Mouse (Mus musculus) heart, embryonic 12.5 days (tissue): Measurements from ENCODE around the gene Tmod2. TPM values are rescaled to one million over a fixed set of nuclear protein-coding genes. Genes with fewer than 3 reads are reported as not detected.

Experiments used
- ATAC-seq: fragments of 200-750 bp; cut with Nextera tagmentation; 2 replicates; pipeline ENCODE4 v1.8.0; 2017; ENCODE audit warnings: moderate TSS enrichment, moderate library complexity; ENCODE audit not compliant: insufficient number of reproducible peaks, low FRiP score
- H3K27ac ChIP-seq: fragments of 300-500 bp; sonication (generic); 2 replicates; pipeline ENCODE4 v1.5.1; 2016; ENCODE audit warnings: mild to moderate bottlenecking, moderate library complexity; ENCODE audit not compliant: poor library complexity, severe bottlenecking
- H3K27me3 ChIP-seq: fragments of 300-500 bp; sonication (generic); replicated peaks from 2 replicates; pipeline ENCODE4 v1.6.1; 2016; ENCODE audit warnings: mild to moderate bottlenecking, moderate library complexity
- H3K36me3 ChIP-seq: fragments of 300-500 bp; sonication (generic); 2 replicates; pipeline ENCODE4 v1.6.1; 2016; ENCODE audit warnings: mild to moderate bottlenecking, moderate library complexity
- H3K4me1 ChIP-seq: fragments of 300-500 bp; sonication (generic); replicated peaks from 2 replicates; pipeline ENCODE4 v1.6.1; 2016; ENCODE audit warnings: mild to moderate bottlenecking
- H3K4me2 ChIP-seq: fragments of 300-500 bp; sonication (generic); 2 replicates; pipeline ENCODE4 v1.6.1; 2016; ENCODE audit warnings: mild to moderate bottlenecking, moderate library complexity
- H3K4me3 ChIP-seq: fragments of 300-500 bp; sonication (generic); 2 replicates; pipeline ENCODE4 v1.5.1; 2016; ENCODE audit warnings: mild to moderate bottlenecking
- H3K9ac ChIP-seq: fragments of 300-500 bp; sonication (generic); 2 replicates; pipeline ENCODE4 v1.6.1; 2016; ENCODE audit warnings: mild to moderate bottlenecking, moderate library complexity
- H3K9me3 ChIP-seq: fragments of 300-500 bp; sonication (generic); replicated peaks from 2 replicates; pipeline ENCODE4 v1.6.1; 2016; ENCODE audit warnings: mild to moderate bottlenecking, moderate library complexity
- WGBS: fragments of 180-500 bp; shearing (Covaris S2); methylation state at CpG from one replicate; pipeline ENCODE4 v1.1.7; 2016; 5-methylcytosine and 5-hydroxymethylcytosine counted together
- polyA plus RNA-seq: library from polyadenylated mRNA; unstranded; fragments of >200 nt; fragmentation: Nextera tagmentation; extraction: Ambion mirVana; gene quantifications from 2 replicates; pipeline ENCODE4 v1.2.1, GENCODE M21; 2016

Tmod2 gene
- polyA plus RNA-seq, 1 experiment from 2014 or later = 5.0 TPM

DNA sequence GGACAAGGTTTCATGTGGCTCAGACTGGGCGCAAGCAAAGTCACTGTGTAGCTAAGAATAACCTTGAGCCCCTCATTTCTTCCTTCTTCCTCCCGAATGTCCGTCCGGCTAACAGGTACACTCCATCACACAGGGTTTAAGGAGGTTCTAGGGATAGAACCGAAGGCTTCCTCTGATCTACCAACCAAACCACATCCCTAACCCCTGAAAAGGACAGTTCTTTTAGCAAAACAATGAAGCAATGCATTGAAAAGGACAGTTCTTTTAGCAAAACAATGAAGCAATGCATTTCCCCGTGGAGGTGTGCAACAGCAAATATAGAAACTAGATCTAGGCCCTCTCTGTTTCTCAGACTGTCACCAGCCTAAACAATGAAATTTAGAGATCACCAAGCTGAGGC, 46.2 kb downstream of the Tmod2 start:
- Histone ChIP-seq H3K27ac (no peak overlapping the region), H3K4me2 (no peak overlapping the region), H3K9me3 (no peaks in the 10 kb centered on the region), H3K4me3 (no peak overlapping the region), H3K27me3 (no peaks in the 10 kb centered on the region), H3K36me3 (no peaks in the 10 kb centered on the region), H3K9ac (no peak overlapping the region), H3K4me1 (no peaks in the 10 kb centered on the region)
- 80% methylated on average over 6 of the region's 6 CpGs for WGBS
- no peak for ATAC-seq

GRCm38 (mm10) chr9:75563622-75564021, 47.5 kb downstream of the Tmod2 start:
- no peak overlapping the region for H3K27ac ChIP-seq
- no peak overlapping the region for H3K4me3 ChIP-seq
- whole genome bisulfite sequencing = 61% methylated on average over 6 of the region's 6 CpGs
- H3K36me3 ChIP-seq = no peaks in the 10 kb centered on the region
- no peaks in the 10 kb centered on the region for H3K27me3 ChIP-seq
- no peak for ATAC-seq
- no peaks in the 10 kb centered on the region for H3K9me3 ChIP-seq
- H3K9ac ChIP-seq = no peak overlapping the region
- no peak overlapping the region for H3K4me2 ChIP-seq
- no peaks in the 10 kb centered on the region for H3K4me1 ChIP-seq

DNA sequence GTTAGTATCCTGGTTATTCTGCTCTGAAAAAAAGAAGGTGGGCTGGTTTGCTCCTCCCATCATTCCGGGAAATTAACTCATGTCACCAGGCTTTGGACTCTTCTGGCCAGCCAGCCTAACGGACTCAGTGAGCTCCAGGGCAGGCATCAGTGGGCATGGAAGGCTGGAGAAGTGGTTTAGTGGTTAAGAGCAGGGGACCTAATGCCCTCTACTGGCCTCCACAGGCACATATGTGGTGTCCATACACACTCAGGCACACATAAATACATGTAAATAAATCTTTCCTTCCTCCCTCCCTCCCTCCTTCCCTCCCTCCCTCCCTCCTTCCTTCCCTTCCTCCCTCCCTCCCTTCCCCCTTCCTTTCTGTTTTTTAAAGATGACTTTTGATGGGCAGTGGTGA, 47.9 kb downstream of the Tmod2 start:
- Histone ChIP-seq H3K27me3 (no peaks in the 10 kb centered on the region), H3K36me3 (no peaks in the 10 kb centered on the region), H3K27ac (no peak overlapping the region), H3K9me3 (no peaks in the 10 kb centered on the region), H3K4me1 (no peaks in the 10 kb centered on the region), H3K4me2 (no peak overlapping the region), H3K9ac (no peak overlapping the region), H3K4me3 (no peak overlapping the region)
- 64% methylated on average over 2 of the region's 2 CpGs for WGBS
- no peak for ATAC-seq

GRCm38 (mm10) chr9:75561040-75561669, 50.0 kb downstream of the Tmod2 start:
- no peaks in the 10 kb centered on the region for H3K36me3 ChIP-seq
- H3K4me1 ChIP-seq = peaks cover 12% of the 10 kb centered on the region
- H3K27me3 ChIP-seq = no peaks in the 10 kb centered on the region
- no peak overlapping the region for H3K27ac ChIP-seq
- ATAC-seq = no peak
- H3K9ac ChIP-seq = no peak overlapping the region
- no peak overlapping the region for H3K4me2 ChIP-seq
- WGBS = 75% methylated on average over 13 of the region's 13 CpGs
- H3K4me3 ChIP-seq = no peak overlapping the region
- H3K9me3 ChIP-seq = no peaks in the 10 kb centered on the region

- Histone ChIP-seq H3K4me3 (no peak overlapping the region), H3K9me3 (no peaks in the 10 kb centered on the region), H3K27ac (no peak overlapping the region), H3K36me3 (no peaks in the 10 kb centered on the region), H3K4me2 (no peak overlapping the region), H3K9ac (no peak overlapping the region), H3K4me1 (peaks cover 12% of the 10 kb centered on the region), H3K27me3 (no peaks in the 10 kb centered on the region)
- no peak for ATAC-seq
Measured at GRCm38 (mm10) chr9:75560353-75560752, 50.8 kb downstream of the Tmod2 start.

- Histone ChIP-seq H3K27ac (peak within 1 kb of the TSS; percentile 90), H3K4me2 (peak within 1 kb of the TSS; percentile 90), H3K27me3 (no peaks in the 10 kb centered on the region), H3K9ac (peak within 1 kb of the TSS; percentile 91), H3K4me1 (peaks cover 12% of the 10 kb centered on the region), H3K9me3 (no peaks in the 10 kb centered on the region), H3K4me3 (peak within 1 kb of the TSS; percentile 88), H3K36me3 (no peaks in the 10 kb centered on the region)
- 2% methylated on average over 21 of the region's 21 CpGs for WGBS
- peak; percentile 98 for ATAC-seq
Measured at GRCm38 (mm10) chr9:75559512-75560012, 51.6 kb downstream of the Tmod2 start, which contains the start of gene Tmod3. Gene Tmod3, minus strand, starts transcription at chr9:75559657.

DNA sequence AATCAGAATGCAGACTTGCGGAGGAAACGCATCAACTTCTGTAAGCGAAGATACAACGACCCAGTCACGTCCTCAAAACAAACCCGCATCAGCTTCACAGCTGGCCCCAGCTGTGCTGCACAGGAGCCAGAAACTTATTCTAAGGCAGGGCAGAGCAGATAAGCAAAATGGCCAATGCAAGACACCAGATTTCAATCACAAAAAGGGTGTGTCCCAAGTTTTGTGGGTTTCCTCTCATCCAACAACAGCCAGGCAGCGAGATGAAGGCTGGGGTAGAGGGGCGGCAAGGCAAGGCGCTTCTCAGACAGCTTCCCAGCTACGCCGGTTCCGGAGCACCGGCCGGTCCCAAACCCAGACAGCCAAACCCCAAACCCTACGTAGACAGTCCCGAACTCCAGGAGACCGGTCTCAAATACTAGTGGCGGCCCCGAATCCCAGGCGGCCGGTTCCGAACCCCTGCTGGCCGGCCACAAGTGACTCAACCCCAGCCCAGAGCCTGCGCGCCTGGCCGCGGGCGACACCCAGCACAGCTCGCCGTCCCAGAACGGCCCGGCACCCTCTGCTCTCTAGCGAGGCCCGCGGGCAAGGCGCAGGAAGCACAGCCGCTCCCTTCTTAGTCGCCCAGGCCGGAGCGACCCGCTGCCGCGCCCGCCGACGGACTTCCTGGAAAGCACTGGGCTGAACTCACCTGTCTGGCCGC, 52.2 kb downstream of the Tmod2 start:
- Histone ChIP-seq H3K36me3 (no peaks in the 10 kb centered on the region), H3K27ac (peak overlapping the region; percentile 90)
- under 1% methylated on average over 46 of the region's 47 CpGs for WGBS

GRCm38 (mm10) chr9:75558360-75558759, 52.8 kb downstream of the Tmod2 start:
- H3K9ac ChIP-seq = peak overlapping the region; percentile 91
- H3K4me3 ChIP-seq = peak overlapping the region; percentile 88
- peak overlapping the region; percentile 90 for H3K27ac ChIP-seq
- peaks cover 19% of the 10 kb centered on the region for H3K4me1 ChIP-seq
- H3K9me3 ChIP-seq = no peaks in the 10 kb centered on the region
- no peak for ATAC-seq
- 31% methylated on average over 3 of the region's 3 CpGs for WGBS
- no peaks in the 10 kb centered on the region for H3K36me3 ChIP-seq
- H3K27me3 ChIP-seq = no peaks in the 10 kb centered on the region
- H3K4me2 ChIP-seq = peak overlapping the region; percentile 90

More for the DNA sequence above, 52.2 kb downstream of the Tmod2 start:
- no peaks in the 10 kb centered on the region for H3K27me3 ChIP-seq
- peak; percentile 88 for ATAC-seq
- peak overlapping the region; percentile 88 for H3K4me3 ChIP-seq
- no peaks in the 10 kb centered on the region for H3K9me3 ChIP-seq
- peak overlapping the region; percentile 91 for H3K9ac ChIP-seq
- H3K4me2 ChIP-seq = peak overlapping the region; percentile 90
- peaks cover 13% of the 10 kb centered on the region for H3K4me1 ChIP-seq

DNA sequence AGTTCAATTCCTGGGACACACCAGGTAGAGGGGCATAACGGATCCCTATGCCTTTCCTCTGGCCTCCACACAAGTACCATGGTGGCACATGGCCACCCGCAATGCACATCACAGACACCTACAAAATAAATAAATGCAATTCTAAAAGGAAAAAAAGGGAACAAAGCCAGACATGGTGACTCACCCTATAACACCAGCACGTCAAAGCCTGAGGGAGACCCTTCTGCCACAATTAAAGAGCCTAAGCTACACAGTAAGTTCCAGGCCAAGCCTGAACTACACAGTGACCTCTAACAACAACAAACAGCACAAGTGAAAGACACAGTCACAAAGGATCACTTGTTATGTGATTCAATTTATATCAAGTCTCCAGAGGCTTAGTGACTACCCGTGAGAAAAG, 57.4 kb downstream of the Tmod2 start:
- 71% methylated on average over 4 of the region's 4 CpGs for WGBS
- no peak overlapping the region for H3K4me2 ChIP-seq
- H3K36me3 ChIP-seq = 0 out of 2 replicates have a peak, but pooled peaks cover 4% of the 10 kb centered on the region
- no peaks in the 10 kb centered on the region for H3K27me3 ChIP-seq
- peaks cover 32% of the 10 kb centered on the region for H3K4me1 ChIP-seq
- H3K27ac ChIP-seq = no peak overlapping the region
- H3K4me3 ChIP-seq = no peak overlapping the region
- H3K9me3 ChIP-seq = no peaks in the 10 kb centered on the region; the same call in 1 of the 2 replicates
- no peak for ATAC-seq
- H3K9ac ChIP-seq = no peak overlapping the region

- Histone ChIP-seq H3K36me3 (0 out of 2 replicates have a peak, but pooled peaks cover 4% of the 10 kb centered on the region), H3K4me1 (peaks cover 31% of the 10 kb centered on the region), H3K27me3 (no peaks in the 10 kb centered on the region), H3K9ac (no peak overlapping the region), H3K4me2 (no peak overlapping the region), H3K9me3 (no peaks in the 10 kb centered on the region; the same call in 1 of the 2 replicates), H3K4me3 (no peak overlapping the region), H3K27ac (no peak overlapping the region)
- ATAC-seq = no peak
- 51% methylated on average over 5 of the region's 5 CpGs for WGBS
Measured at GRCm38 (mm10) chr9:75551342-75551741, 59.8 kb downstream of the Tmod2 start.

DNA sequence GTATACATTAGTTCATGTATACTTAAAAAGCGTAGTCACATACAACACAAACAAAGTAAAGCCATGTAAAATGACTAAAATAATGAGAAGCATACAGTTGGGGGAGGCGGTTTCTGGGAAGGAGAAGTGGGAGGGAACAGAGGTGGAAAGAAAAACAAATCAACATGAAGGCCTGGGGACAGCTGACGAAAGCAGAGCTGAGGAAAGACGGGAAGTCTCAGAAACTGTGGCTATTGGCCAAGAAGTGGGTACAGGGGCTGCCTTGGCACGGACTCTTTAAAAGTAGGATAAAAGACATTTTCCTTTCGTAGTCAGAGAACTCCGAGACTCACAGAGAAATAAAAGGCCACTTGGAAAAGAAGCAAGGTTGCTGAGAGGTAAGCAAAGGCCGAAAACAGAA, 62.1 kb downstream of the Tmod2 start:
- peak overlapping the region; percentile 69; the same call in 1 of the 2 replicates for H3K27ac ChIP-seq
- no peak overlapping the region for H3K9ac ChIP-seq
- H3K27me3 ChIP-seq = no peaks in the 10 kb centered on the region
- peaks cover 36% of the 10 kb centered on the region for H3K4me1 ChIP-seq
- no peak overlapping the region for H3K4me3 ChIP-seq
- no peak overlapping the region for H3K4me2 ChIP-seq
- peak; percentile 74 for ATAC-seq
- 0 out of 2 replicates have a peak, but pooled peaks cover 4% of the 10 kb centered on the region for H3K36me3 ChIP-seq
- H3K9me3 ChIP-seq = no peaks in the 10 kb centered on the region; the same call in 1 of the 2 replicates
- WGBS = 46% methylated on average over 8 of the region's 8 CpGs
